ENCODE assay signal across 18 mouse cellular contexts in genomic region chr4:102655331-102655730, GRCm38 (mm10).
DNase-seq lines count a peak whose midpoint lies in the region; ATAC-seq lines count a peak whose summit lies in the region.
"Had no signal": no experiment of that assay in that cellular context is flagged by ENCODE, and none has a peak within 500 bp of the region (broad histone marks: within the 10 kb centered on the region; RNA-seq: fewer than 3 reads in every experiment).

No protein-coding gene starts in this region.

- 88% methylated on average over 7 of the region's 7 CpGs for WGBS in neural tube, embryonic 13.5 days
- 86% methylated on average over 7 of the region's 7 CpGs for WGBS in neural tube, embryonic 15.5 days

- H3K27me3 ChIP-seq in neural tube, embryonic 13.5 days, result no peaks in the 10 kb centered on the region
- no peaks in the 10 kb centered on the region for H3K27me3 ChIP-seq in neural tube, embryonic 15.5 days (replicated peaks)
- H3K27me3 ChIP-seq: embryonic facial prominence, embryonic 12.5 days; forebrain, embryonic 13.5 days; forebrain, embryonic 15.5 days had no signal

- H3K4me3 ChIP-seq in neural tube, embryonic 13.5 days, result no peak overlapping the region
- no peak overlapping the region for H3K4me3 ChIP-seq in neural tube, embryonic 15.5 days (replicated peaks)
- no peak overlapping the region for H3K4me3 ChIP-seq in brown adipose tissue, adult 24 weeks (ENCODE audit: insufficient read depth, low read depth, low read length)
- H3K4me3 ChIP-seq: embryonic facial prominence, embryonic 10.5 days; embryonic facial prominence, embryonic 12.5 days; forebrain, embryonic 13.5 days; forebrain, embryonic 15.5 days had no signal

- H3K36me3 ChIP-seq in neural tube, embryonic 13.5 days, result no peaks in the 10 kb centered on the region
- no peaks in the 10 kb centered on the region for H3K36me3 ChIP-seq in neural tube, embryonic 15.5 days
- H3K36me3 ChIP-seq: embryonic facial prominence, embryonic 10.5 days; embryonic facial prominence, embryonic 12.5 days; forebrain, embryonic 15.5 days had no signal

- H3K9me3 ChIP-seq in neural tube, embryonic 13.5 days, result no peaks in the 10 kb centered on the region
- H3K9me3 ChIP-seq in neural tube, embryonic 15.5 days (replicated peaks), result no peaks in the 10 kb centered on the region
- H3K9me3 ChIP-seq: embryonic facial prominence, embryonic 10.5 days; embryonic facial prominence, embryonic 12.5 days; forebrain, embryonic 13.5 days; forebrain, embryonic 15.5 days had no signal

- no peak for ATAC-seq in neural tube, embryonic 13.5 days (ENCODE audit: low read depth)
- ATAC-seq in neural tube, embryonic 15.5 days (ENCODE audit: low FRiP score), result no peak
- ATAC-seq: forebrain, embryonic 13.5 days; forebrain, postnatal 0 days had no signal

- DNase-seq in adrenal gland, adult 2 months, result peak; percentile 8
- no peak for DNase-seq in adrenal gland, adult 18-20 months (ENCODE audit: low spot score in 2 of 2)
- DNase-seq in adrenal gland, postnatal 14 days, result peak; percentile 8
- no peak for DNase-seq in adrenal gland, adult 8-10 months
- DNase-seq in cerebellum, adult 8-10 months, result no peak
- DNase-seq: cerebellum, adult 11 months; cerebellum, adult 18-20 months; cerebellum, adult 9-10 months; cerebellum, postnatal 10 days; cerebellum, postnatal 25 days; forebrain, postnatal 0 days had no signal

- H3K27ac ChIP-seq in neural tube, embryonic 13.5 days (replicated peaks), result no peak overlapping the region
- no peak overlapping the region for H3K27ac ChIP-seq in neural tube, embryonic 15.5 days (replicated peaks)
- H3K27ac ChIP-seq in brown adipose tissue, adult 24 weeks (replicated peaks; ENCODE audit: low read depth, low read length), result 0 out of 2 replicates have a peak overlapping the region, but pooled peaks have one; percentile 33
- H3K27ac ChIP-seq: embryonic facial prominence, embryonic 10.5 days; embryonic facial prominence, embryonic 12.5 days; forebrain, embryonic 13.5 days; forebrain, embryonic 15.5 days had no signal

- H3K9ac ChIP-seq in neural tube, embryonic 13.5 days, result 0 out of 2 replicates have a peak overlapping the region, but pooled peaks have one; percentile 3
- no peak overlapping the region for H3K9ac ChIP-seq in neural tube, embryonic 15.5 days (replicated peaks)
- H3K9ac ChIP-seq: embryonic facial prominence, embryonic 12.5 days; forebrain, embryonic 13.5 days; forebrain, embryonic 15.5 days; forebrain, postnatal 0 days had no signal

- no peak overlapping the region for H3K4me2 ChIP-seq in neural tube, embryonic 13.5 days
- no peak overlapping the region for H3K4me2 ChIP-seq in neural tube, embryonic 15.5 days
- H3K4me2 ChIP-seq: embryonic facial prominence, embryonic 12.5 days; forebrain, embryonic 13.5 days; forebrain, embryonic 15.5 days had no signal

- H3K4me1 ChIP-seq in neural tube, embryonic 13.5 days (replicated peaks), result no peaks in the 10 kb centered on the region
- H3K4me1 ChIP-seq in neural tube, embryonic 15.5 days, result no peaks in the 10 kb centered on the region
- H3K4me1 ChIP-seq in brown adipose tissue, adult 24 weeks (ENCODE audit: control insufficient read depth, insufficient read depth, insufficient read length, low read length), result no peaks in the 10 kb centered on the region
- H3K4me1 ChIP-seq: embryonic facial prominence, embryonic 10.5 days; embryonic facial prominence, embryonic 12.5 days; forebrain, embryonic 13.5 days; forebrain, embryonic 15.5 days had no signal

Comparison
In these comparisons a context has a peak if more than half of its experiments do, and no peak if none do; other contexts are left out.
1. DNase-seq: peak in adrenal gland, adult 2 months (single experiment) and adrenal gland, postnatal 14 days (single experiment); none in adrenal gland, adult 18-20 months (0 of 2), adrenal gland, adult 8-10 months (single experiment) and cerebellum, adult 8-10 months (single experiment).